Mouse (Mus musculus) liver, adult 2 months (tissue): ENCODE measurements around the gene Prim2. TPM values are rescaled to one million over a fixed set of nuclear protein-coding genes. Genes with fewer than 3 reads are reported as not detected.

ENCODE experiments used
- DNase-seq: peaks from one replicate; pipeline ENCODE4 v3.0.0-alpha.2; 2011; ENCODE audit warnings: low read depth, low spot score; ENCODE audit errors: extremely low read depth
- H3K27ac ChIP-seq: fragments of 200-500 bp; replicated peaks from 2 replicates; pipeline ENCODE4 v1.5.1; 2012; ENCODE audit warnings: low read depth, mild to moderate bottlenecking, control low read depth, inconsistent platforms, low read length; ENCODE audit not compliant: insufficient read depth
- H3K27me3 ChIP-seq: fragments of 200-500 bp; 2 replicates; pipeline ENCODE4 v1.6.1; 2012; ENCODE audit warnings: mild to moderate bottlenecking, moderate library complexity, low read length, inconsistent platforms; ENCODE audit not compliant: control insufficient read depth, insufficient read depth
- H3K36me3 ChIP-seq: fragments of 200-500 bp; 2 replicates; pipeline ENCODE4 v1.6.1; 2012; ENCODE audit warnings: low read length, inconsistent platforms; ENCODE audit not compliant: control insufficient read depth, insufficient read depth
- H3K4me1 ChIP-seq: fragments of 200-500 bp; 2 replicates; pipeline ENCODE4 v1.6.1; 2011; ENCODE audit warnings: low read length; ENCODE audit not compliant: control insufficient read depth, insufficient read depth
- H3K4me3 ChIP-seq: fragments of 200-500 bp; 2 replicates; pipeline ENCODE4 v1.5.1; 2011; ENCODE audit warnings: low read depth, mild to moderate bottlenecking, control low read depth, low read length, moderate library complexity; ENCODE audit not compliant: insufficient read depth
- H3K79me2 ChIP-seq: fragments of 200-500 bp; 2 replicates; pipeline ENCODE4 v1.6.1; 2012; ENCODE audit warnings: inconsistent platforms, mild to moderate bottlenecking, low read length, moderate library complexity; ENCODE audit not compliant: control insufficient read depth, insufficient read depth
- H3K9ac ChIP-seq: fragments of 200-500 bp; 2 replicates; pipeline ENCODE4 v1.6.1; 2012; ENCODE audit warnings: low read depth, mild to moderate bottlenecking, control low read depth, inconsistent platforms, low read length
- CTCF ChIP-seq: fragments of 200-500 bp; IDR thresholded peaks from 2 replicates; pipeline ENCODE4 v1.5.1; 2011; ENCODE audit warnings: low read depth, low read length, control low read depth
- POLR2A ChIP-seq: fragments of 200-500 bp; IDR thresholded peaks from 2 replicates; pipeline ENCODE4 v1.6.1; 2011; ENCODE audit warnings: low read length, control low read depth; ENCODE audit not compliant: insufficient read depth; ENCODE audit errors: extremely low read depth
- WGBS: fragments of 180-500 bp; shearing (Covaris S2); methylation state at CpG from one replicate; pipeline ENCODE4 v1.1.7; 2018; 5-methylcytosine and 5-hydroxymethylcytosine counted together
- polyA plus RNA-seq: library from polyadenylated mRNA; depleted of rRNA; stranded (reverse); fragments of >200 nt; gene quantifications from 2 replicates; pipeline ENCODE4 v1.2.3, GENCODE M21; 2012; rRNA removed
- total RNA-seq: library from RNA; depleted of rRNA; stranded (reverse); fragments of >200 nt; gene quantifications from 2 replicates; pipeline ENCODE4 v1.2.3, GENCODE M21; 2014; rRNA removed

The Prim2 gene
- total and polyA plus RNA-seq, 2 experiments = 1.2 to 5.1 TPM

DNA sequence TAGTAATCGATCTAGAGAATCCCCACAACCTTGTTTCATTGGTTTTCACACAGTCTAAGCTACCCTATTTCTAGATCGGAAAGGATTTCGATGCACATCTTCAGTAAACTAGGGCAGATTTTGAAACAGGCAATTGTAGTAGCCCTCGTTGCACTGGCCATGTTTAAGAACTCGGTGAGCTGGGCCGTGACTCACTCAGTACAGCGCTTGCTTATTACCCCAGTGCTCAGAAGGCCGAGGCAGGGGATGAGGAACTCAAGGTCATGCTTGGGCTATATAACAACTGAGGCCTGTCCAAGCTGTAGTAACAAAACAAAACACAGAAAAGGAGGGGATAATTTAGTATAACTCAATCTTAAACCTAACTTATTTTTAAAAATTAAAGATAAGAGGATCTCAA, 208.9 kb downstream of the Prim2 start:
- Histone ChIP-seq H3K4me1 (no peaks in the 10 kb centered on the region), H3K9ac (no peak overlapping the region), H3K36me3 (no peaks in the 10 kb centered on the region), H3K27ac (no peak overlapping the region), H3K4me3 (no peak overlapping the region), H3K79me2 (no peaks in the 10 kb centered on the region), H3K27me3 (no peaks in the 10 kb centered on the region)
- WGBS = 89% methylated on average over 8 of the region's 8 CpGs
- no peak for TF ChIP-seq POLR2A
- no peak for DNase-seq

DNA sequence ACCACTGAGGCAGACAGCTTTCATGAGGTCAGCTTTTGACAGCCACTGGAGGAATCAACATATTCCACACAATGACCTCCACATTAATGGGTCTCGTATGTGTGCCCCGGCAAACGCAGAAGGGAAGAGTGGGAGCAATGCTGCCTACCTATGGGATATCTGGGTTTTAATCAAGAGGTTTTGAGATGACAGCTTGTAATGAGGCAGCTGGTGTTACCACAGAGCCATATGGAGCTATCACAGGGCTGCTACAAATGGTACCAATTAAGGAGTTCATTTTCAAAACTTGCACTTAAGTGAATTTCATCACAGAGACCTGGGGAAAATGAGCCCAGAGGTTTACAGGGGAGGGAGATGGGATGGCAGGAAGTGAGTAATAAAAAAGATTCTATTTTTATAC, 209.3 kb downstream of the Prim2 start:
- Histone ChIP-seq H3K79me2 (no peaks in the 10 kb centered on the region), H3K4me1 (no peaks in the 10 kb centered on the region), H3K4me3 (no peak overlapping the region), H3K27me3 (no peaks in the 10 kb centered on the region), H3K27ac (no peak overlapping the region), H3K9ac (no peak overlapping the region), H3K36me3 (no peaks in the 10 kb centered on the region)
- no peak for DNase-seq
- whole genome bisulfite sequencing = 95% methylated on average over 3 of the region's 3 CpGs
- TF ChIP-seq CTCF = no peak
- TF ChIP-seq POLR2A = no peak

DNA sequence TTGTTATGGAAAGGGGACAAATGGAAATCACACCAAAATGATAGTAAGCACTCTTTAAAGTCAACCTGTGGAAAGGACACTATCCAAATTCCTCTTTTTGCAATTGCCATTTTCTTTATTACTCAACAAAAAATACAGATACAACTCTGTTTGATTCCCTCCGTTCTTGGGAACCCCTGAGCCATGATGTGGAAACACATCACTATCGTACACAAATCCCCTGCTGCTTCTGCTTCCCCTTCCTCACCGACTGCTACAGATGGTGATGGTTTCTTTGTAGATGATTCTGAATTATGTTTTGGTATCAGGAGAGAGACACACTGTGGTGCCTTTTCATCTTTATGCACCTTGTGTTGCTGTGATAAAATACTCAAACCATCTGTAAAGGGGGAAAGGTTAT, 210.6 kb downstream of the Prim2 start:
- Histone ChIP-seq H3K4me3 (no peak overlapping the region), H3K79me2 (no peaks in the 10 kb centered on the region), H3K9ac (no peak overlapping the region), H3K27me3 (no peaks in the 10 kb centered on the region), H3K27ac (no peak overlapping the region), H3K36me3 (no peaks in the 10 kb centered on the region), H3K4me1 (no peaks in the 10 kb centered on the region)
- WGBS = 90% methylated on average over 3 of the region's 3 CpGs
- no peak for TF ChIP-seq CTCF
- no peak for TF ChIP-seq POLR2A
- no peak for DNase-seq

DNA sequence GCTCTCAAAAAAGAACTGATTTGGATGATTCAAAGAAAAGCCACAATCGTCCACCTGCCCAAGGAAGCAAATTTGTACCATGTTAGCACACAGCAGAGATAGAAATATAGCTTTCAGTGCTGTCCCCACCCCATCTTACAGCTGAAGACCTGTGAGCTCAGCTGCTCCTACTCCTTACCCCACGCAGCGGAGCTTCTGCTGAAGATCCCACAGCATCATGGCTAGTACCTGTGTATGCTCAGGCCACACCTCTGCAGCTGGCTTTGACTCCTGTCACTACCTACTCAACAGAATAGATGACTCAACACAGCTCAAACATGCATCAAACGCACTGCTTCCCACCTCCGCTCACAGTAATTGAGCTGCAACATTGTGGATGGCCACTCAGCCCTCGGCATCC, 215.3 kb downstream of the Prim2 start:
- no peaks in the 10 kb centered on the region for H3K79me2 ChIP-seq
- TF ChIP-seq CTCF (no peak), POLR2A (no peak)

DNA sequence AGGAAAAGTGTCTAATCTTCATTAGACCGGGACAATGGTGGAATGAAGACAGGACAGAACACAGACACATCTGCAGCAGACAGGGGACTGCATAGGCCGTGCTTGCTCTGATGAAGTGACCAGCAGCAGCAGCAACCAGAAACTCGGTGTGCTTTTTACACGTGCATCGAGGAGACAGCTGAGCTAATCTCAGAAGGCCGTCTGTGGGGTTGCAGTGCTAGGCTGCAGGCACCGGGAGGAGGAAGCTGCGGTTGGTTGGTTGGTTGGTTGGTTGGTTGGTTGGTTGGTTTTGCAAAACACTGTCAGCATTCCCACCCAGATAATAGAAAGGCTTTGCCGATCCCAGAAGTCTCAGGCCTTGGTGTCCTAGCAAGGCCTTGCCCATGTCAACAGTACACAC, 216.3 kb downstream of the Prim2 start:
- no peak overlapping the region for H3K9ac ChIP-seq
- TF ChIP-seq CTCF (no peak), POLR2A (no peak)
- H3K4me1 ChIP-seq = no peaks in the 10 kb centered on the region
- no peak overlapping the region for H3K4me3 ChIP-seq
- no peaks in the 10 kb centered on the region for H3K36me3 ChIP-seq
- no peak for DNase-seq
- no peaks in the 10 kb centered on the region for H3K79me2 ChIP-seq
- H3K27ac ChIP-seq = no peak overlapping the region
- no peaks in the 10 kb centered on the region for H3K27me3 ChIP-seq
- 91% methylated on average over 9 of the region's 9 CpGs for WGBS

More for the DNA sequence above, 215.3 kb downstream of the Prim2 start:
- 95% methylated on average over 6 of the region's 6 CpGs for WGBS
- Histone ChIP-seq H3K4me3 (no peak overlapping the region), H3K27me3 (no peaks in the 10 kb centered on the region), H3K9ac (no peak overlapping the region), H3K4me1 (no peaks in the 10 kb centered on the region), H3K36me3 (no peaks in the 10 kb centered on the region), H3K27ac (no peak overlapping the region)
- no peak for DNase-seq

DNA sequence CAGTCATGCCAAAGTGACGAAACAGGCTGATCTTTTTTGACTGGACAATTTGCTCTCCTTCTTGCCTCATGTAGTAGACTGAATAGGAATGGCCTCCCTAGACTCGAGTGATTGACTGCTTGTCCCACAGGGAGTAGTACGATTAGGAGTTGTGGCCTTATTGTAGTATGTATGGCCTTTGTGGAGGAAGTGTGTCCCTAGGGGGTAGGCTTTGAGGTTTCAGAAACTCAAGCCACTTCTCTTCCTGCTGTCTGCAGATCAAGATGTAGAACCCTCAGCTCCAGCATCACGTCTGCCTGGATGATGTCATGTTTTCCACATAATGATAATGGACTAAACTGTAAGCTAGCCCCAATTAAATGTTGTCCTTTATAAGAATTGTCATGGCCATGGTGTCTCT, 222.4 kb downstream of the Prim2 start:
- Histone ChIP-seq H3K36me3 (no peaks in the 10 kb centered on the region), H3K79me2 (no peaks in the 10 kb centered on the region), H3K4me1 (no peaks in the 10 kb centered on the region), H3K27me3 (no peaks in the 10 kb centered on the region), H3K9ac (no peak overlapping the region), H3K4me3 (no peak overlapping the region), H3K27ac (no peak overlapping the region)
- WGBS = 78% methylated on average over 4 of the region's 4 CpGs
- no peak for DNase-seq
- TF ChIP-seq POLR2A (no peak), CTCF (no peak)

DNA sequence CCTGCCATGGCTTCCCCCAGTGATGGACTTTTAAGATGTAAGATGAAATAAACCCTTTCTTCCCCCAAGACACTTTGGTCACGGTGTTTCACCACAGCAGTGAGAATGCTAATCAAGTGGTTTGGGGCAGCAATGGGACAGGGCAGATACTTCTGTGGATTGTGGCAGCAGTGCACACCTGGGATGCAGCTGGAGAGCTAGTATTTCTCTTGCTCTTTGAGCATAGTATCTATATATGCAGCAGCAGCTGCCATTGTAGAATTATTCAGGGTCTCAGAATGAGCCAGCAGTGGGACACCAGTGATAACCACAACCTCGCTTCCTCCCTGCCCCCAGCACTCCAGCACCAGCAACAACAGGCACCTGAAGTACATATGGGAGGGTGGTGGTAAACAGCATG, 233.4 kb downstream of the Prim2 start:
- Histone ChIP-seq H3K27ac (no peak overlapping the region), H3K4me1 (no peaks in the 10 kb centered on the region), H3K79me2 (no peaks in the 10 kb centered on the region), H3K9ac (no peak overlapping the region), H3K4me3 (no peak overlapping the region), H3K27me3 (no peaks in the 10 kb centered on the region), H3K36me3 (no peaks in the 10 kb centered on the region)
- TF ChIP-seq POLR2A (no peak), CTCF (no peak)
- WGBS = 79% methylated on average over 2 of the region's 2 CpGs
- no peak for DNase-seq

Other genes with a start within 250 kb of the Prim2 start
- gene Rab23, start 50.1 kb upstream of the Prim2 start, total RNA-seq = 11.4 and 13.6 TPM in 2 replicates
- 4.5 and 5.4 TPM in 2 replicates for gene Rab23, start 50.1 kb upstream of the Prim2 start, polyA plus RNA-seq
- 2.1 and 3.6 TPM in 2 replicates for gene Bag2, start 88.0 kb upstream of the Prim2 start, total RNA-seq
- 4.1 and 5.9 TPM in 2 replicates for gene Bag2, start 88.0 kb upstream of the Prim2 start, polyA plus RNA-seq
- gene Zfp451, start 144.8 kb upstream of the Prim2 start, total RNA-seq = 10.4 and 12.4 TPM in 2 replicates
- 2.2 TPM in 2 replicates for gene Zfp451, start 144.8 kb upstream of the Prim2 start, polyA plus RNA-seq
- 0.18 and 0.40 TPM in 2 replicates for gene Bend6, start 238.0 kb upstream of the Prim2 start, total RNA-seq
- 0.05 TPM in 2 replicates for gene Bend6, start 238.0 kb upstream of the Prim2 start, polyA plus RNA-seq
- 53.6 and 60.4 TPM in 2 replicates for gene Dst, start 238.4 kb upstream of the Prim2 start, total RNA-seq
- gene Dst, start 238.4 kb upstream of the Prim2 start, polyA plus RNA-seq = 10.5 and 14.8 TPM in 2 replicates